Mouse (Mus musculus): Measurements from ENCODE around the gene E030018B13Rik.

GRCm38 (mm10) chr7:63922975-63923374 lies 6.3 kb downstream of the E030018B13Rik start:
- TF ChIP-seq CTCF (IDR thresholded peaks at IDR 0.05 in 2 of 3, conservative IDR thresholded peaks at IDR 0.05 in 1 of 3; ENCODE audit: control insufficient read depth in 1 of 3, insufficient read depth in 1 of 3, low read depth in 2 of 3, low read length in 3 of 3, poor library complexity in 1 of 3, severe bottlenecking in 1 of 3) (peak in 2 of 3 experiments; percentile 9 to 35; a peak in 2 of 6 replicates), SMC3 (IDR thresholded peaks at IDR 0.05; ENCODE audit: low read depth, low read length) (peak; percentile 11; the same call in 1 of the 2 replicates)

Measured in MEL (cell line).